Mouse (Mus musculus) limb, embryonic 15.5 days (tissue): Measurements from ENCODE around the gene Slc43a1. TPM values are rescaled to one million over a fixed set of nuclear protein-coding genes. Genes with fewer than 3 reads are reported as not detected.
"Not testable (repeated sequence)": the region's sequence is repeated elsewhere in the genome, so short reads cannot be mapped to it uniquely, and the experiment has no call there.

Experiments
- ATAC-seq: fragments of 200-750 bp; cut with Nextera tagmentation; 2 replicates; pipeline ENCODE4 v1.8.0; 2017; ENCODE audit warnings: low read depth, moderate TSS enrichment; ENCODE audit not compliant: insufficient number of reproducible peaks, low FRiP score, low TSS enrichment
- H3K27ac ChIP-seq: fragments of 300-500 bp; sonication (generic); 2 replicates; pipeline ENCODE4 v1.5.1; 2015; ENCODE audit warnings: moderate library complexity, mild to moderate bottlenecking, inconsistent platforms
- H3K27me3 ChIP-seq: fragments of 300-500 bp; sonication (generic); 2 replicates; pipeline ENCODE4 v1.6.1; 2015; ENCODE audit warnings: inconsistent platforms
- H3K36me3 ChIP-seq: fragments of 300-500 bp; sonication (generic); 2 replicates; pipeline ENCODE4 v1.6.1; 2015; ENCODE audit warnings: inconsistent platforms
- H3K4me1 ChIP-seq: fragments of 300-500 bp; sonication (generic); 2 replicates; pipeline ENCODE4 v1.6.1; 2015; ENCODE audit warnings: inconsistent platforms
- H3K4me2 ChIP-seq: fragments of 300-500 bp; sonication (generic); 2 replicates; pipeline ENCODE4 v1.6.1; 2015; ENCODE audit warnings: mild to moderate bottlenecking, inconsistent platforms
- H3K4me3 ChIP-seq: fragments of 300-500 bp; sonication (generic); 2 replicates; pipeline ENCODE4 v1.5.1; 2015; ENCODE audit warnings: mild to moderate bottlenecking, inconsistent platforms
- H3K9ac ChIP-seq: fragments of 300-500 bp; sonication (generic); 2 replicates; pipeline ENCODE4 v1.6.1; 2015; ENCODE audit warnings: inconsistent platforms
- H3K9me3 ChIP-seq: fragments of 300-500 bp; sonication (generic); 2 replicates; pipeline ENCODE4 v1.6.1; 2016; ENCODE audit warnings: inconsistent platforms
- WGBS: fragments of 180-500 bp; shearing (Covaris S2); methylation state at CpG from one replicate; pipeline ENCODE4 v1.1.7; 2015; 5-methylcytosine and 5-hydroxymethylcytosine counted together
- polyA plus RNA-seq: library from polyadenylated mRNA; unstranded; fragments of >200 nt; fragmentation: Nextera tagmentation; extraction: Ambion mirVana; gene quantifications from 2 replicates; pipeline ENCODE4 v1.2.1, GENCODE M21; 2015

Gene Slc43a1
- polyA plus RNA-seq, 1 experiment from 2014 or later, result 14.5 TPM

GRCm38 (mm10) chr2:84887411-84888271 lies 49.0 kb downstream of the Slc43a1 start:
- H3K9ac ChIP-seq, result 0 out of 2 replicates have a peak overlapping the region, but pooled peaks have one; percentile 7
- H3K36me3 ChIP-seq, result no peaks in the 10 kb centered on the region
- H3K9me3 ChIP-seq, result no peaks in the 10 kb centered on the region
- peaks cover 89% of the 10 kb centered on the region for H3K27me3 ChIP-seq
- H3K4me2 ChIP-seq, result peak overlapping the region; percentile 84
- 1% methylated on average over 58 of the region's 58 CpGs for WGBS
- no peak overlapping the region for H3K27ac ChIP-seq
- H3K4me3 ChIP-seq, result peak overlapping the region; percentile 57
- peaks cover 54% of the 10 kb centered on the region for H3K4me1 ChIP-seq
- ATAC-seq, result no peak

- Histone ChIP-seq H3K4me2 (peak overlapping the region; percentile 40), H3K9me3 (no peaks in the 10 kb centered on the region), H3K27me3 (peaks cover 83% of the 10 kb centered on the region), H3K27ac (no peak overlapping the region), H3K4me3 (peak overlapping the region; percentile 25), H3K9ac (no peak overlapping the region), H3K36me3 (no peaks in the 10 kb centered on the region), H3K4me1 (peaks cover 43% of the 10 kb centered on the region)
- WGBS, result 2% methylated on average over 28 of the region's 28 CpGs
- ATAC-seq, result no peak
These were observed 50.1 kb downstream of the Slc43a1 start for GRCm38 (mm10) chr2:84888657-84889315.

- Histone ChIP-seq H3K4me2 (peak overlapping the region; percentile 40), H3K27me3 (peaks cover 76% of the 10 kb centered on the region), H3K4me3 (peak overlapping the region; percentile 25), H3K36me3 (no peaks in the 10 kb centered on the region), H3K9me3 (no peaks in the 10 kb centered on the region), H3K27ac (no peak overlapping the region), H3K4me1 (peaks cover 42% of the 10 kb centered on the region), H3K9ac (no peak overlapping the region)
- 11% methylated on average over 14 of the region's 14 CpGs for WGBS
- ATAC-seq, result no peak
These were observed 50.8 kb downstream of the Slc43a1 start for GRCm38 (mm10) chr2:84889316-84890044.

GRCm38 (mm10) chr2:84890045-84890340 lies 51.3 kb downstream of the Slc43a1 start:
- H3K4me2 ChIP-seq, result no peak overlapping the region
- ATAC-seq, result no peak

GRCm38 (mm10) chr2:84893359-84893758 lies 54.7 kb downstream of the Slc43a1 start:
- H3K9ac ChIP-seq, result no peak overlapping the region
- no peaks in the 10 kb centered on the region for H3K9me3 ChIP-seq
- H3K27ac ChIP-seq, result no peak overlapping the region
- ATAC-seq, result no peak
- no peaks in the 10 kb centered on the region for H3K36me3 ChIP-seq
- no peak overlapping the region for H3K4me2 ChIP-seq
- peaks cover 38% of the 10 kb centered on the region for H3K27me3 ChIP-seq
- no peak overlapping the region for H3K4me3 ChIP-seq
- WGBS, result 43% methylated on average over 6 of the region's 6 CpGs
- H3K4me1 ChIP-seq, result peaks cover 13% of the 10 kb centered on the region

More at GRCm38 (mm10) chr2:84890045-84890340, 51.3 kb downstream of the Slc43a1 start:
- Histone ChIP-seq H3K36me3 (no peaks in the 10 kb centered on the region), H3K4me3 (no peak overlapping the region), H3K9me3 (no peaks in the 10 kb centered on the region), H3K4me1 (peaks cover 42% of the 10 kb centered on the region), H3K27me3 (peaks cover 71% of the 10 kb centered on the region), H3K9ac (no peak overlapping the region), H3K27ac (no peak overlapping the region)
- 1% methylated on average over 5 of the region's 5 CpGs for WGBS

- no peaks in the 10 kb centered on the region for H3K4me1 ChIP-seq
- no peaks in the 10 kb centered on the region for H3K9me3 ChIP-seq
- H3K36me3 ChIP-seq, result no peaks in the 10 kb centered on the region
- no peak for ATAC-seq
- no peak overlapping the region for H3K9ac ChIP-seq
- H3K4me2 ChIP-seq, result no peak overlapping the region
- no peak overlapping the region for H3K27ac ChIP-seq
- peaks cover 20% of the 10 kb centered on the region for H3K27me3 ChIP-seq
- 39% methylated on average over 4 of the region's 4 CpGs for WGBS
- no peak overlapping the region for H3K4me3 ChIP-seq
These were observed 57.0 kb downstream of the Slc43a1 start for GRCm38 (mm10) chr2:84895495-84896198.

- not testable (repeated sequence) for H3K4me3 ChIP-seq, H3K9me3 ChIP-seq, H3K27me3 ChIP-seq, H3K4me2 ChIP-seq, H3K9ac ChIP-seq, ATAC-seq, H3K4me1 ChIP-seq, H3K27ac ChIP-seq, H3K36me3 ChIP-seq
- 93% methylated on average over 6 of the region's 6 CpGs for WGBS
These were observed 58.0 kb downstream of the Slc43a1 start for GRCm38 (mm10) chr2:84896686-84897085.

- H3K9ac ChIP-seq, result no peak overlapping the region
- H3K36me3 ChIP-seq, result no peaks in the 10 kb centered on the region
- WGBS, result 57% methylated on average over 3 of the region's 3 CpGs
- H3K4me1 ChIP-seq, result peaks cover 4% of the 10 kb centered on the region; the same call in 1 of the 2 replicates
- H3K4me3 ChIP-seq, result no peak overlapping the region
- H3K27ac ChIP-seq, result no peak overlapping the region
- no peak overlapping the region for H3K4me2 ChIP-seq
- no peaks in the 10 kb centered on the region for H3K27me3 ChIP-seq
- no peaks in the 10 kb centered on the region for H3K9me3 ChIP-seq
- no peak for ATAC-seq
These were observed 74.1 kb downstream of the Slc43a1 start for GRCm38 (mm10) chr2:84912722-84913121.

Other genes with a start within 250 kb of the Slc43a1 start
- 51.3 and 52.7 TPM in 2 replicates for gene Ctnnd1, start 188.1 kb upstream of the Slc43a1 start, polyA plus RNA-seq
- 0.08 and 0.11 TPM in 2 replicates for gene Btbd18, start 179.8 kb upstream of the Slc43a1 start, polyA plus RNA-seq
- 211 and 227 TPM in 2 replicates for gene Selenoh, start 168.1 kb upstream of the Slc43a1 start, polyA plus RNA-seq
- not detected in 2 replicates for gene Gm28635, start 160.8 kb upstream of the Slc43a1 start, polyA plus RNA-seq
- gene Med19, start 160.4 kb upstream of the Slc43a1 start, polyA plus RNA-seq, result 27.6 and 30.3 TPM in 2 replicates
- 95.2 and 98.7 TPM in 2 replicates for gene Tmx2, start 159.7 kb upstream of the Slc43a1 start, polyA plus RNA-seq
- gene Zdhhc5, start 123.7 kb upstream of the Slc43a1 start, polyA plus RNA-seq, result 32.1 and 32.5 TPM in 2 replicates
- 26.8 and 28.7 TPM in 2 replicates for gene Clp1, start 111.5 kb upstream of the Slc43a1 start, polyA plus RNA-seq
- gene Ypel4, start 104.8 kb upstream of the Slc43a1 start, polyA plus RNA-seq, result 5.7 and 7.1 TPM in 2 replicates
- 6.5 and 7.0 TPM in 2 replicates for gene Gm19426, start 95.2 kb upstream of the Slc43a1 start, polyA plus RNA-seq
- gene Serping1, start 63.4 kb upstream of the Slc43a1 start, polyA plus RNA-seq, result 47.0 and 55.8 TPM in 2 replicates
- 45.5 and 49.2 TPM in 2 replicates for gene Ube2l6, start 40.0 kb upstream of the Slc43a1 start, polyA plus RNA-seq
- gene Smtnl1, start 16.2 kb upstream of the Slc43a1 start, polyA plus RNA-seq, result 0.76 and 3.4 TPM in 2 replicates
- gene Timm10, start 11.9 kb upstream of the Slc43a1 start, polyA plus RNA-seq, result 45.0 and 49.8 TPM in 2 replicates
- 0.96 TPM in 2 replicates for gene Rtn4rl2, start 47.9 kb downstream of the Slc43a1 start, polyA plus RNA-seq
- 32.4 and 36.2 TPM in 2 replicates for gene Slc43a3, start 97.7 kb downstream of the Slc43a1 start, polyA plus RNA-seq
- gene Prg2, start 141.6 kb downstream of the Slc43a1 start, polyA plus RNA-seq, result 0.18 TPM in 1 of 2 replicates, not detected in the other
- not detected in 2 replicates for gene Prg3, start 149.4 kb downstream of the Slc43a1 start, polyA plus RNA-seq
- gene Ssrp1, start 198.4 kb downstream of the Slc43a1 start, polyA plus RNA-seq, result 235 and 238 TPM in 2 replicates
- 0.19 and 0.58 TPM in 2 replicates for gene P2rx3, start 198.6 kb downstream of the Slc43a1 start, polyA plus RNA-seq
- 65.1 and 74.1 TPM in 2 replicates for gene Tnks1bp1, start 209.2 kb downstream of the Slc43a1 start, polyA plus RNA-seq